ENCODE assay signal across 24 mouse cellular contexts in genomic region chr2:95443245-95443799, GRCm38 (mm10).
"Had no signal": no experiment of that assay in that cellular context is flagged by ENCODE, and none has a peak within 500 bp of the region (broad histone marks: within the 10 kb centered on the region; RNA-seq: fewer than 3 reads in every experiment).

No protein-coding gene starts in this region.

- ATAC-seq: intestine, postnatal 0 days; liver, postnatal 0 days; lung, postnatal 0 days; midbrain, embryonic 13.5 days; midbrain, embryonic 16.5 days had no signal

- H3K4me2 ChIP-seq: limb, embryonic 12.5 days; limb, embryonic 15.5 days; liver, embryonic 11.5 days; lung, embryonic 14.5 days; midbrain, embryonic 13.5 days had no signal

- H3K4me3 ChIP-seq: limb, embryonic 12.5 days; limb, embryonic 15.5 days; midbrain, embryonic 10.5 days; midbrain, embryonic 13.5 days; myocyte had no signal

- H3K9ac ChIP-seq: limb, embryonic 12.5 days; limb, embryonic 15.5 days; liver, embryonic 14.5 days; liver, postnatal 0 days; lung, embryonic 14.5 days; midbrain, embryonic 13.5 days had no signal

- H3K27ac ChIP-seq: kidney, postnatal 0 days; limb, embryonic 12.5 days; limb, embryonic 15.5 days; liver, embryonic 14.5 days; macrophage; midbrain, embryonic 10.5 days; midbrain, embryonic 13.5 days; stomach, postnatal 0 days had no signal

- H3K4me1 ChIP-seq: limb, embryonic 12.5 days; limb, embryonic 15.5 days; midbrain, embryonic 10.5 days; midbrain, embryonic 13.5 days had no signal

- H3K36me3 ChIP-seq: limb, embryonic 12.5 days; limb, embryonic 15.5 days; midbrain, embryonic 10.5 days; midbrain, embryonic 13.5 days had no signal

- DNase-seq: kidney, adult 2 months; kidney, postnatal 36 days; left cerebral cortex, postnatal 4 days; liver, postnatal 0 days; lung, embryonic 14.5 days; right cerebral cortex, adult 18-20 months; right cerebral cortex, postnatal 14 days; right cerebral cortex, postnatal 4 days; thymus, adult 2 months; thymus, postnatal 14 days; thymus, postnatal 4 days had no signal

- H3K9me3 ChIP-seq: limb, embryonic 12.5 days; limb, embryonic 15.5 days; midbrain, embryonic 10.5 days; midbrain, embryonic 13.5 days had no signal

- H3K27me3 ChIP-seq: limb, embryonic 12.5 days; limb, embryonic 15.5 days; midbrain, embryonic 13.5 days had no signal
